Mouse (Mus musculus): ENCODE measurements around the gene Haao.
A peak's percentile ranks its signal among the peaks of the same experiment; 100 is the strongest.
"Not testable (repeated sequence)": the region's sequence is repeated elsewhere in the genome, so short reads cannot be mapped to it uniquely, and the experiment has no call there.

The Haao gene

DNA sequence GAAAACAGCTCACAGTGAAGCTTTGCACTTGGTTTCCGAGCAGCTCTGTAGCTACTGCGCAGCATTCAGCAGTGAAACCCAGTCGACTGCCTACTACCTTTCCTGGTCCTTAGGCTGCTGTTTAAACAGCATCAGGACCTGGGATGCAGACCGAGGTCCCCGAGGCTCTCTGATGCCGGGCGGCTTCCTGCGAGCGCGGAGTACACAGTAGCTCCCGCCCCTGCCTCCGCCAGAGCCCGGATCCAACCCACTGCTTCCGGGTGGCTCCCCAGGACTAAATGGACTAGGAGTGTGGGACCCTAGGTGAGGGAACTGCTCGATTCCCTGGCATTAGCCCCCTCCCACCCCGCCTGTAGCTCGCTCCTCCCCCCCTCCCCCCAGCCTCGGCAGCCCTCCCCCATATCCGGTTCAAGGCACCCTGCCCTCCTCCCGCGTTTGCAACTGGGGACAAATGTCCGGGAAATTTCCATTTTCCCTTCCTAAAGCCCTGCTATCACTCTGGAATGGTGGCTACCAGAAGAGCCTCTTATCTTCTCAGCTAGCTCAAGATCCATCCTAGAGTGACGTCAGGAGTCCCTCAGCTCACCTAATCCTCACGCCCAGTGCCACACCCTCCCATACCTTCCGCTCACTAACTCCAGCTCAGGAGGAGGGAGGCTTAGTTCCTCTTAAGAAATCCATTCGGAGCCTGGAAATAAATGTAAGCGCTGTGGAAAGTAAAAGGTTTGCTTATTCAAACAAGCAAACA, 14.5 kb upstream of the Haao start:
- peak; percentile 68 to 72 for DNase-seq

DNA sequence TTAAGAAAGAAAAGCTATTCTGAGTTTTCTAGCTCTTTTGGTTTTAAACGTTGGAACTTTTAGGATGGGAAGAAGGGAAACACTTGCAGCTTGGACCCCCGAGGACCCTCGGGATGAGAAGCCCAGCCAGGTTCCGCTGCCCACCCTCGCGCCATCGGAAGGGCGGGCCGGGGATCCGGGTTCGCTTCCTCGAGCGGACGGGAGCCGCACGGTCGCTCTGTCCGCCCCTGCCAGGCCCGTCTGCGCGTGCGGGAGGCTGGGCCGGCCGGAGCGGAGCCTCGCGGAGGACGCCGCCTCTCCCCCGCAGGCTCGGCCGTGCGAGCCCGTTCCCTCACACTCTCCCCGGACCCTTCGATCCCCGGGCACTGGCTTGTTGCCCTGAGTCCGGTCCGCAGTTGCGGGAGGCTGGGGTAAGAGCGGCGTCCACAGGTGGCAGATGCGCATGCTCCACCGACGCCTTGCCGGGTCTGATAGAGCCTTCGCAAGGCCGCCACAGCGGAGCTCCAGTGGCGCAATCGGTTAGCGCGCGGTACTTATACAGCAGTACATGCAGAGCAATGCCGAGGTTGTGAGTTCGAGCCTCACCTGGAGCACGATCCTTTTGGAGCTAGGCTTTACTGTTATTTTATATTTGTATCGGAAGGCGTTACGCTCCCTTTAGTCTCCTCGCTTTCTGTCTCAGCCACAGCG, 13.8 kb upstream of the Haao start:
- DNase-seq, result peak; percentile 97

DNA sequence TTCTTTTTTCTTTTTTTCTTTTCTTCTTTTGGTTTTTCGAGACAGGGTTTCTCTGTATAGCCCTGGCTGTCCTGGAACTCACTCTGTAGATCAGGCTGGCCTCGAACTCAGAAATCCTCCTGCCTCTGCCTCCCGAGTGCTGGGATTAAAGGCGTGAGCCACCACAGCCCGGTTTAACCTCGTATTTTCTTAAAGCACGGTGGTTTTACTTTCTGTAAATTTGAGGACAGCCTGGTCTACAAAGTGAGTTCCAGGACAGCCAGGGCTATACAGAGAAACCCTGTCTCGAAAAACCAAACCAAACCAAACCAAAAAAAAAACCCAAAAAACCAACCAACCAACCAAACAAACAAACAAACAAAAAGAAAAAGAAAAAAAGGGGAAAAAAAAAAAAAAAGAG, 13.2 kb upstream of the Haao start:
- not testable (repeated sequence) for DNase-seq

DNA sequence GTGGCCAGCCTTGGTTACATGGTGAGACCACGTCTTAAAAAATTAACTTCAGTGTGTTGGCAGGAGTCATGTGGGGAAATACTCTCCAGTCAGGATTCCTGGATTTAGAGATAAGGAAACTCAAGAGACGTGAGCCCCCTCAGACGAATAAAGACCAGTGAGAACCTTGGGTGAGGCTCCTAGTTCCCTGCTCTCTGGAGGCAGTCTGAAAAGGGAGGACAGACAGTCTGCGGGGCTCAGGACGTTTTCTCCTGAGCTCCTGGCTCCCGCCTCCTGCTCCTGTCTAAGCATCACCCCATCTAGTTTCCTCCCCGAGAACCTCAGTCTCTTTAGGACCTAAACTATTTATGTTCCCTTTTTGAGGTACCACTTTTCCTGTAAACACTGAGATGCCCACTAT, 12.5 kb upstream of the Haao start:
- no peak for DNase-seq

DNA sequence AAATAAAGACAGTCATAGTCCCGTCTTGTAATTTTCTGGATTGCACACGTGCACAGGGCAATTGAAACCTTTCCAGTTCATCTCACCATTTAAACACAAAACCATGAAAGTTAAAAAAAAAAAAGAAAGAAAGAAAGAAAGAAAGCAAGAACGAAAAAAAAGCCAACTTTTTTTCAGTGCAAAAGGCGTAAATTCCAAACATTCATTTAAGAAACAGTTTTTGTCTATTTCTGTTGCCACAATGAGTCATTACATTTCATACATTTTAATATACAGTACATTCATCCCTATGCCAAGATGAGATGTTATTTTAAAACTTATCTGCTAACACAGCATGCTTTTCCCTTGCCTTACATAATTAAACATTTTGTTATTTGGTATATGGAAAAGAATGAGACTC, 11.9 kb upstream of the Haao start:
- DNase-seq, result no peak

DNA sequence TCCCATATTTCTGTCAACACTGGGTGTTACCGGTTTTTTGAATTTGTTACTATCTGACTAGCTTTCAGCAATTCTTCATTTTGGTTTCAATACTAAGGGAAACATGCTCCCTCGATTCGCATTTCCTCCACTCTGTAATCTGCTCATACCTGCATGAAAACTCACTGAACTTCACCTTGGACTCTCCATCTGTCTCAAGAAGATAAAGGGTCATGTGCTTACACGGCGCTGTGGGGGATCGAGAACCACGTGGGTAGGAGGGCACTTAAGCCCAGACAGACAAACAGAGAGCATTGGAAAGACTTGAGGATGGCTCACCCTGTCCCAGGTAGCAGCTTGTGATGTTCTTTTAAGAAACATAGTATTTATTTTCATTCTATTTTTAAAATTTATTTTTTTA, 10.7 kb upstream of the Haao start:
- DNase-seq, result no peak

DNA sequence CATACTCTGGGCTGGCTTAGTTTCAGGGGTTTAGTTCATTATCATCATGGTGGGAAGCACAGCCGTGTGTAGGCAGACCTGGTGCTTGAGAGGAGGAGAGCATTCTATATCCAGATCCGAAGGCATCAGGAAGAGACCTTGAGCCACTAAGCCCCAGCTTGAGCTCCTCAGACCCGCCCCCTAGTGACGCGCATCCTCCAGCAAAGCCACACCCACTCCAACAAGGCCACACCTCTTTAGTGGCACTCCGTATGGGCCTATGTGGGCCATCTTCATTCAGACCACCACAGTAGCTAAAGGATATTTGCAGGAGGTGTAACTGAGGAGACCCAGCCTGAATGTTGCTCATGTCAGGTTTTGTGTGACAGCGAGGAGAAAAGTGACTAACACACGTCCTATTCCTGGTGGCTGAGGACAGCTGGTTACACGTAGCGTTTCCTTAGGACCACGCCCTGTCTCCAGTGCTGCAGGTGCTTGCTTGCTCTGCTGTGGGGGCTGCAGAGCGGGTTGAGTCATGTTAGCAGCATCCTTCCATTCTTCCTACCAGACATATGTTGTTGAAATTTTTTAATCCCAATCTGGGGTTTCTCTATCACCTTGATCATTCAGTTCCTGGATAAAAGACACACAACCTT, 6.6 kb upstream of the Haao start:
- DNase-seq, result peak; percentile 70 to 75

DNA sequence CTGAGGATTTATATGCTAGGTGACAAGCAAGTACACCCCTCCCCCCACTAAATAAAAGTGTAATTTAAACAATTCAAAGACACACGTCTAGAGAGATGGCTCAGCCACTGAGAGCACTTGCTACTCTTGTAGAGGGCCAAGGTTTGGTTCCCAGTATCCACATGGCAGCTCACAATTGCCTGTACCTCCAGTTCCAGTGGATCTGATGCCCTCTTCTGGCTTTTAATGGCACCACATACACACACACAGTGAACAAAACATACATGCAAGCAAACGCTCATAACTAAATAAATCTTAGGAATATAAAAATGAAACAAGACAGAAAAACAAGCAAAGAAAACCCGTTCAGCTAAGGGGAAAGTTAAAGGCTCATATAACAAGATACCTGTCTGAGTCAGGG, 6.1 kb upstream of the Haao start:
- no peak for DNase-seq

DNA sequence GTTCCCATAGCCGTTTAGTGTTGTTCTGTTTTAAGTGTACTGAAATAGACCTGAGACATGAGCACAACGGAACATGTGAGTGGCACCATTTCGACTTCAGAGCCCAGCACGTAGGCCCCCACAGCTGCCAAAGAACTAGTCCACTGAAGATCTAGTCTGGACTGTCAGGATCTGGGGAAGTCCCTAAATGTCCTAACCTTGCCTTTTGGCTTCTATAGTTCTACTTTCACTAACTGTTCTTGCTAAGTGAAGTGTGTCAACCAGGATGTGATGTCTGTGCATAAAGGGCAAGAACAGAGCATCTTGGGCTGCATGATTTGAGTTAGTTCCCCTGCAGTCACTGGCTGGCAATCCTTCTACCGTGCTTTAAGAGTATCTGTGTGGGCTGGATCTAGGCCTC, 3.1 kb upstream of the Haao start:
- peak in 1 of 2 experiments; percentile 59 for DNase-seq

DNA sequence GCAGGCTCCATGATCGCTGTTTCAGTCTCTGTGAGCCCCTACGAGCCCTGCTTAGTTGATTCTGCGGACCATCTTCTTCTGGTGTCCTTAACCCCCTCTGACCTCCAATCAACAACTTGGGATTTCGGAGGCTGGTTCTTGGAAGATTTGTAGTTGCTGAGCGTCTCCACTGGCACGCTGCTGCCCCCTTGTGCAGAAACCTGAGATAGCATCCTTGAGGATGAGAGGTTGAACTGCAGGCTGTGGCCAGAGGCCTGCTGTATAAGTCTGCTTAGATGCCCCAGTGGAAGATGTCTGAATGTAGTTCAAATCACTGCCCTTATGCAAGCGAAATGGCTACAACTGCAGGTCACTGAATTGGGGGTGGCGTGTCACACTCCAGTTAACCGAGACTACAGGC, 2.7 kb upstream of the Haao start:
- peak; percentile 91 to 92 for DNase-seq

DNA sequence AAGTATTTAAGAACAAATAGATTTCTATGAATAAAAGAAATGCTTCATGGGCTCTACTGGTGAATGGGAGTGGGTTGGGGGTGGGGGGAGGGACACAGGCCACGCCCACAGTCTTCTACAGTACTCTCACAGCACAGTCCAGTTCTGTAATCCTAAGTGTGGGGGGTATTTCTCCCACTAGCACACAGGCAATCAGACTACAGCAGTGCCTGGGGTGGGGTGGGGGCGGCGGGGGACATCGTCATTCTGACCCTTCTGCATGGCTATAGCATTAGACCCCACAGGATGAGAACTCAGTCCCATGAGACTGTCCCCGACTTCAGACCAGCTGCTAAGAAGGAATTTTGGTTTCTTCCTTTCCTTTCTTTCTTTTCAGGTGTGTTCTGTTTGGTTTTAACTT, 2.0 kb upstream of the Haao start:
- no peak for DNase-seq

DNA sequence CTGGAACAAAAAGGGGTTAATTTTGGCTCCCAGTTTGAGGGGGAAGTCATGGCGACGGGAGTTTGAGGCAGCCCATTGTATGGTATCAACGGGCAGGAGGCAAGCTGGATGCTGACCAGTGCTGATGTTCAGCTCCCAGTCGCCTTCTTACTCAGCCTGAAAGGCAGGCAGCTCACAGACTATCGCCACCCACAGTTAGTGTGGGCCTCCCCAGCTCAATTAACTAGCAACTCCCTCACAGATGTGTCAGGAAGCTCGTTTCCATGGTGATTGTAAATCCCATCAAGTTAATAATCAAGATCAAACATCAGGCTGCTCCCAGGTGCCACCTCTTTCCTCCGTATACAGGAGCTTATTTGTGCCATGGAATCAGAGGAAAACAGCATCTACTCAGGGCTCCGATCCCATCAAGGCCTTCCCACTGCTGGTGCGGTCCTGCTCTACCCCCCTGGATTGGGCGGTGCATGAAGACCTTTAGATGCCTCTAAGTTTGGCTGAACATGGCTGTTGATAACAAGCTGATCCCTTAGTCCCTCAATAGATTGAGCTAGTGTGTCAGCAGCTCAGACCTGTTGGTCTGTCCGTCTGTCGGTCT, 1.4 kb upstream of the Haao start:
- DNase-seq, result no peak

DNA sequence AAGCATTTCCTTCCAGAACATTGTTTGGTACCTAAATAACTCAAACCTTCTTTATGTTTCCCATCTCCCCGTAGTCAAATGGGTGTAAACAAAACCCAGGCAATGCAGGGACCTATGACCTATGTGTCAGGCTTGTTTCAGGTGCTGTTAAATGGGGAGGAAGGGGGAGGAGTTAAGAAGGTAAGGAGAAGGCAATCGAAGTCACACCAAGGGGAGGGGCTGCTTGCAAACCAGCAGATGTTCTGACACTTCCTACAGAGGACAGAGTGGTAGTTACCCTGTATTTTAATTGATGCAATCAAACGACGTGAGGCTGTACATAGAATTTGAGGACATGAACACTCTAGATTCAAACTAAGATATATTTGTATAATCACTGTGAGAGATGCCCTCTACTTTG, 719 bp upstream of the Haao start:
- DNase-seq, result peak; percentile 42 to 53

DNA sequence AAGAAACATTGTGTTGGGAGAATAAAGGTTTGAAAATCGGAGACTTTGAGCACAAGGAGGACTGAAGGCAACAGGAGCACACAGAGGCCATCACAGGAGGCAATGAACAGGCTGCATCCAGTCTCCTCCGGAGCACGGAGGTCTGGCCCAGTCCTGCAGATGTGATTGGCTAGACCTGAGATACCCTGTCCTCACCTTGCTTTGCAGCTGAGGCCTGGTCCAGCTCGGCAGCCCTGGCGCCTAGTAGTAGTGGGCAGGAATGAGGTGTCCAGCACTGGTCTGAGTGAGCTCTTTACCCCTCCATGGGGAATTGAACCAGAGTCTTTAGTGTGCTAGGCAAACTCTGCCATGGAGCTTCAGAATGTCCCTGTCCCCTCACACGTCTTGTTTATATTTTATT, 663 bp downstream of the Haao start:
- DNase-seq, result peak in 1 of 2 experiments; percentile 53

DNA sequence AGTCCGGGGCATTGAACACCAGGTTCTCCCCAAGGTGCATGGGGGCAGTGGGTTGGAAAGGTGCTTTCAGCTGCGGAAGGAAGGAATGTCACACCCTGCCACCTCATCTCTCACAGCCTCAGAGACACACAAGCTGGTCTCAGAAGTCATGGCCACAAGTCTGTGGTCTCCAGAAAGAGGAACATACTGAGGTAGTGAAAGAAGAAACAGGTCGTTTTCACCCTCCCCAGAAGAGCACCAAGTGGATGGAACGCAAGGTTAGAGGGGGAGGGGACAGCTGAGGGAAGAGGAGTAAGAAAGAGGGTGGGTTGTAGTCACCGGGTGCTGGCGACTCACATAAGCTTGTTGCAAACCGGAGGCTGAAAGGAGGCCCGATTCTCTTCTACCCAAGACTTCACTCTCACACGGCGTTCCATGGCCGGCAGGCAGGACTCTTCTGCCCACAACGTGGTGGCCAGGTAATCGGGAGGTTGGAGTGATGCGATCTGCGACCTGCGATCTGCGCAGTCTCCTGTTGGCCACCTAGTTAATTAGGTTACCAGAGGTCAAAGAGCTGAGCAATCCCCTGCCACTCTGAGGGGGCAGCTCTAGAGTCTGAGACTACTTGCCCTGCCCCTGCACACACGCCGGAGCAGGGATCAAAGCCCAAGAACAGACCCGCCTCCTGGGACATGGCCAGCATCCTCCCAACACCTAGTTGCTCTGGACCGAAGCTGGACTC, 1.3 kb downstream of the Haao start:
- DNase-seq, result peak; percentile 82 to 85

DNA sequence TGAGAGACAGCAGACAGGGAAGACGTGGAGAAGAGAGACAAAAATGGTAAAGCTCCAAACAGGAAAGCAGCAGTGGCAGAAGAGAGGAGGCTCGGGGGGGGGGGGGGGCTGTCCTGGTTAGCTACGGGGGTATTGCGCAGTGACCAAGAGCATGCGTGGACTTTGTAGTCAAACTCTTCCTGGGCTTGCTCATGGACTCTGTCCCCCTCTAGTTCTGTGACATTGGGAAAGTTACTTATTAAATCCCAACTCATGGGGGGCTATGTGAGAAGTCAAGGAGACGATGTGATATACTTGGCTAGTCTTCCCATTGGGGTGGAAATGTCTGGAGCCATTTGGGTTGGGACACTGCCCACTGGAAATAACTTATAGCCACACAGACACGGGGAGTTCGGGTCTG, 2.2 kb downstream of the Haao start:
- no peak for DNase-seq

DNA sequence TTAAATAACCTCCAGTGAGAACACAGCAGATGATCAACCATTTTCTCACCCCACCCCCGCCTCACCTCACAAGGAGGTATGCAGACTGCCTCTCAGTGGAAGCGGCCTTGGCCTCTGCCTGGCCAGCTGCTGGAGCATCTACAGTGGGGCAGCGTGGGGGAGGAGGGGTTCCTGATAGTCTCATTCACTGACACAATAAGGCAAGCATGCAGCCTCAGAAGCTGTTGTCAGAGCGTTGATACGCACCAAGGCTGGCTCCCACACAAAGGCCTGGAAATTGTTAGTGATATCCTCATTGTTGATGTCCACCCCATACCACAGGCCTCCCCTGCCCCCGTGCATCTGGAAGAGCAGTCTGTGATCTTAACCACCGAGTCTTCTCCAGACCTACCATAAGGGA, 4.0 kb downstream of the Haao start:
- no peak for DNase-seq

DNA sequence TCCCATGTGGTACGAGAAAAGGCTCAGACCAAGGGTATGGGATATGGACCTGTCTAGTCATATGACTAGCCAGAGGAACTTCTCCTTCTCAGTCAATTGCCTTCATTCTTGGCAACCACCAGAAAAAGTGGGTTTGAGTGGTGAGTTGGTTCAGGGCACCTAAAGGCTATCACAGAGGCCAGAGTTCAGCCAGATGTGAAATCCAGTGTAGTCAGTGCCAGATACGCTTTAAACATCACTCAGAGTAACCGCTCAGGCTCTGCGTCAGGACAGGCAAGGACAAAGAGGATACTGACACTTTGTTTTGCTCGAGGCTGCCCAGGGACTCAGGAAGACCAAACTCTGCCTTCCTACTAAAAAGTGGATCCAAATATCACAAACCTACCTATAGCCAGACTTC, 6.8 kb downstream of the Haao start:
- no peak for DNase-seq

DNA sequence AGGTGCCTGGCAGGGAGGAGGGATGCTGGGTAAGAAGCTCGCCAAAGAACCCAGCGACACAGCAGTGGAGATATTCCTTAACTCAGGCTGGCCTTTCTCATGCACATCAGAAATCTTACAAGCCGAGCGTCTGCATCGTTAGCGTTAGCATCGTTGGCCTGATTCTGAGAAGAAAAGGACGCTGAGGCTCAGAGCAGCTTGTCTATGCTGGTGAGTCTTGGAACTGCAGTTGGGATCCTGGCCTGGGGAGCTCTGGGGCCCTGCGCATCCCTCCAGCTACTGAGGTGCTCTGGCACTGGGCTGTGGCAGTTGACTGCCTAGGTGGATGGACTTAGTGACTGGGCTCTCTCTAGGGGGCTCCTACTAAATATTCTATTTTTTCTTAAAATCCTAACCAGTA, 8.6 kb downstream of the Haao start:
- no peak for DNase-seq

DNA sequence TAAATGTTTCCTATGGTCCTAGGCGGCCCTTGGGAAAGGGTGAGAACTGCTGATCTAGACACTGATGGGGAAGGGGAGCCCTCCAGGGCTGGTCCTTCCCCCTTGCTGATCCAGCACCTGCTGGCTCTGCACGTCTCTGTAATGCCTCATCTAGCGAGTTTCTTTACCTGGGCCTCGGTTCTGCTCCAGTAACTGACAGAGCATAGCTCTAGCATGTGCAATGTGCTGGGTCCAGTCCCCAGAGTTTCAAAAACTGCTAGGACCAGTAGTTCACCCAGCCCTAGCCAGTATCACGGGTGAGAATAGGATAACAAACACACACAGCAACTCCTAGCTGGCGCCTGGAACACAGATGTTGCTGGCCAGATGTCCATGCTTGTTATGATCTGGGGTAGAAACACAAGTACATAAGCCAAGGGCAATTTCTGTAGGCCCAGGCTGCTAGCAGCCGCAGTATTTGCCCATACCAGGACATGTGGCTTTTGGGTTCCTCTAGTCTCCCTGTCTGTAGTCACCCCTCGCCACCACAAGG, 10.0 kb downstream of the Haao start:
- DNase-seq, result no peak

DNA sequence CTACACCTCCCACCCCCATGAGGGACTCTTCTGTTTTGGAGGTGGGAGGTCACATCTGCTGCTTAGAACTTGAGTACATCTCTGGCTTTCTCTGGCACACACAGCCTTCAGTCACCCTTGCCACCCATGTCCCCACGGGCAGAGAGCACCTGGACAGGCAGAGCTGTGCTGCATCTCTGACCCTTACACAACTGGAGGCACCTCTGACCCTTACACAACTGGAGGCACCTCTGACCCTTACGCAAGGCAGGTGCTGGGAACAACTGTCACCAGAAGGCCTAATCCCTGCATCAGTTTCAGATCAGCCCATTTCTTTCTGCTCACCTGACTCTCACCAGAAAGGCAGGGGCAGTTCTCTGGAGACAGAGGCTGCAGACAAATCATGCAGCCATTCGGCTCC, 11.7 kb downstream of the Haao start:
- no peak for DNase-seq

DNA sequence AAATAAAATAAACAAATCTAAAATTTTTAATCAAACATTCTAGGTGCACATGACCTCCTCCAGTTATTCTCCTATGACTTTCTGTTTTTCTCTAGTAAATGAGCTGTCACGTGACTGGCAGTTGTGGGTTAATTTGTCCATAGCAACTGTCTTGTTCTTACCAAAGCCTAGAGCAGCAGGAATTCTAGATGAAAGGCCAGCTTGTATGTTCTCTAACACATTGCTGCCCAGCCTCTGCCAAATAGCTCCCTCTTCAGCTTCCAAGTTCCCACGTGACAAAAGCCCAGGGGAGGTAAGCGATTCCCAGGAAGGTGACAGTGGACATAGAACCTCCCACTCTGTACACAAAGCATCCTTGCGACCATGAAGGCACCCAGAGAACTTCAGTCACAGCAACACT, 13.6 kb downstream of the Haao start:
- DNase-seq, result no peak

Measured in B cell, adult 2 months (primary cell).